Mouse (Mus musculus): Measurements from ENCODE around the gene Tcf7l2. TPM values are rescaled to one million over a fixed set of nuclear protein-coding genes. Genes with fewer than 3 reads are reported as not detected.

Tcf7l2 gene
- total and polyA plus RNA-seq, 3 experiments, result not detected

GRCm38 (mm10) chr19:55966066-55966465 is 224.4 kb downstream of the Tcf7l2 start:
- dilution Hi-C loops (cut with MboI; ENCODE audit: extremely low pct_ligation_motif_present, extremely low pct_unique_long_range_greater_than_20kb, low sequenced_read_pairs), result no loop called here

GRCm38 (mm10) chr19:55969929-55970531 is 228.4 kb downstream of the Tcf7l2 start:
- DNase-seq (ENCODE audit: extremely low read depth), result no peak
- in situ Hi-C loops (cut with MboI; ENCODE audit: low pct_ligation_motif_present, low pct_unique_long_range_greater_than_20kb, low sequenced_read_pairs), result no loop called here
- no peaks in the 10 kb centered on the region for H3K9me3 ChIP-seq (replicated peaks; ENCODE audit: low read length)
- H3K27ac ChIP-seq (ENCODE audit: insufficient read depth, low read depth), result no peak overlapping the region
- peaks cover 59% of the 10 kb centered on the region for H3K27me3 ChIP-seq (replicated peaks)
- no peaks in the 10 kb centered on the region for H3K4me1 ChIP-seq (ENCODE audit: control insufficient read depth in 1 of 2, insufficient read depth in 2 of 2)
- H3K36me3 ChIP-seq (replicated peaks in 1 of 2; ENCODE audit: control insufficient read depth in 1 of 2, insufficient read depth in 1 of 2, low read length in 1 of 2), result no peaks in the 10 kb centered on the region
- no peaks in the 10 kb centered on the region for H3K79me2 ChIP-seq (replicated peaks; ENCODE audit: control insufficient read depth, extremely low read depth, insufficient read depth, poor library complexity, severe bottlenecking)
- TF ChIP-seq JUN (IDR thresholded peaks at IDR 0.05; ENCODE audit: insufficient read depth, low read depth, low read length), result no peak
- TF ChIP-seq KAT2A (IDR thresholded peaks at IDR 0.05; ENCODE audit: insufficient replicate concordance, low read length), result no peak
- TF ChIP-seq BHLHE40 (IDR thresholded peaks at IDR 0.05; ENCODE audit: low read depth, low read length), result no peak
- no peak for TF ChIP-seq RCOR1 (conservative IDR thresholded peaks at IDR 0.05; ENCODE audit: low read depth, low read length)
- no peak for TF ChIP-seq MXI1 (IDR thresholded peaks at IDR 0.05; ENCODE audit: low read depth, low read length)
- TF ChIP-seq JUND (conservative IDR thresholded peaks at IDR 0.05; ENCODE audit: low read depth, low read length), result no peak
- no peak for TF ChIP-seq NELFE (IDR thresholded peaks at IDR 0.05; ENCODE audit: low read depth, low read length)
- no peak for TF ChIP-seq RAD21 (IDR thresholded peaks at IDR 0.05; ENCODE audit: low read depth, low read length)
- TF ChIP-seq SMC3 (IDR thresholded peaks at IDR 0.05; ENCODE audit: low read depth, low read length), result no peak
- no peak overlapping the region for H3K4me2 ChIP-seq (ENCODE audit: insufficient read depth, low read depth, poor library complexity, severe bottlenecking)
- dilution Hi-C loops (cut with MboI; ENCODE audit: extremely low pct_ligation_motif_present, extremely low pct_unique_long_range_greater_than_20kb, low sequenced_read_pairs), result no loop called here
- H3K4me3 ChIP-seq (replicated peaks in 1 of 3; ENCODE audit: low read depth in 2 of 3, low read length in 2 of 3, poor library complexity in 1 of 3), result no peak overlapping the region
- H3K9ac ChIP-seq (ENCODE audit: insufficient read depth, low read depth), result no peak overlapping the region

More at GRCm38 (mm10) chr19:55966066-55966465, 224.4 kb downstream of the Tcf7l2 start:
- H3K4me3 ChIP-seq (replicated peaks in 1 of 3; ENCODE audit: low read depth in 2 of 3, low read length in 2 of 3, poor library complexity in 1 of 3), result no peak overlapping the region
- no peak for DNase-seq (ENCODE audit: extremely low read depth)
- peaks cover 56% of the 10 kb centered on the region for H3K27me3 ChIP-seq (replicated peaks)
- no peaks in the 10 kb centered on the region for H3K79me2 ChIP-seq (replicated peaks; ENCODE audit: control insufficient read depth, extremely low read depth, insufficient read depth, poor library complexity, severe bottlenecking)
- no peaks in the 10 kb centered on the region for H3K36me3 ChIP-seq (replicated peaks in 1 of 2; ENCODE audit: control insufficient read depth in 1 of 2, insufficient read depth in 1 of 2, low read length in 1 of 2)
- TF ChIP-seq E2F4 (IDR thresholded peaks at IDR 0.05; ENCODE audit: insufficient replicate concordance, low read depth, low read length) (no peak), MYC (IDR thresholded peaks at IDR 0.05; ENCODE audit: low read depth, low read length) (no peak)
- no peak overlapping the region for H3K4me2 ChIP-seq (ENCODE audit: insufficient read depth, low read depth, poor library complexity, severe bottlenecking)
- in situ Hi-C loops (cut with MboI; ENCODE audit: low pct_ligation_motif_present, low pct_unique_long_range_greater_than_20kb, low sequenced_read_pairs), result no loop called here
- H3K4me1 ChIP-seq (ENCODE audit: control insufficient read depth in 1 of 2, insufficient read depth in 2 of 2), result no peaks in the 10 kb centered on the region
- H3K9me3 ChIP-seq (replicated peaks; ENCODE audit: low read length), result no peaks in the 10 kb centered on the region
- no peak overlapping the region for H3K9ac ChIP-seq (ENCODE audit: insufficient read depth, low read depth)
- no peak overlapping the region for H3K27ac ChIP-seq (ENCODE audit: insufficient read depth, low read depth)

GRCm38 (mm10) chr19:55976073-55976472 is 234.5 kb downstream of the Tcf7l2 start:
- dilution Hi-C loops (cut with MboI; ENCODE audit: extremely low pct_ligation_motif_present, extremely low pct_unique_long_range_greater_than_20kb, low sequenced_read_pairs), result no loop called here
- no peaks in the 10 kb centered on the region for H3K4me1 ChIP-seq (ENCODE audit: control insufficient read depth in 1 of 2, insufficient read depth in 2 of 2)
- peaks cover 23% of the 10 kb centered on the region for H3K27me3 ChIP-seq (replicated peaks)
- no peaks in the 10 kb centered on the region for H3K36me3 ChIP-seq (replicated peaks in 1 of 2; ENCODE audit: control insufficient read depth in 1 of 2, insufficient read depth in 1 of 2, low read length in 1 of 2)
- no peak overlapping the region for H3K4me3 ChIP-seq (replicated peaks in 1 of 3; ENCODE audit: low read depth in 2 of 3, low read length in 2 of 3, poor library complexity in 1 of 3)
- H3K79me2 ChIP-seq (replicated peaks; ENCODE audit: control insufficient read depth, extremely low read depth, insufficient read depth, poor library complexity, severe bottlenecking), result no peaks in the 10 kb centered on the region
- no peak overlapping the region for H3K4me2 ChIP-seq (ENCODE audit: insufficient read depth, low read depth, poor library complexity, severe bottlenecking)
- no peak overlapping the region for H3K27ac ChIP-seq (ENCODE audit: insufficient read depth, low read depth)
- DNase-seq (ENCODE audit: extremely low read depth), result no peak
- TF ChIP-seq RCOR1 (conservative IDR thresholded peaks at IDR 0.05; ENCODE audit: low read depth, low read length), result no peak
- no peak for TF ChIP-seq MAFK (IDR thresholded peaks at IDR 0.05; ENCODE audit: insufficient replicate concordance, low read length)
- TF ChIP-seq EP300 (IDR thresholded peaks at IDR 0.05; ENCODE audit: low read length), result no peak
- TF ChIP-seq JUND (conservative IDR thresholded peaks at IDR 0.05; ENCODE audit: low read depth, low read length), result no peak
- no peak for TF ChIP-seq CTCF (conservative IDR thresholded peaks at IDR 0.05 in 1 of 2, IDR thresholded peaks at IDR 0.05 in 1 of 2; ENCODE audit: low read depth in 2 of 2, low read length in 2 of 2)
- no peak for TF ChIP-seq ELF1 (IDR thresholded peaks at IDR 0.05; ENCODE audit: low read depth, low read length)
- TF ChIP-seq BHLHE40 (IDR thresholded peaks at IDR 0.05; ENCODE audit: low read depth, low read length), result no peak
- no peak for TF ChIP-seq NELFE (IDR thresholded peaks at IDR 0.05; ENCODE audit: low read depth, low read length)
- peaks cover 6% of the 10 kb centered on the region for H3K9me3 ChIP-seq (replicated peaks; ENCODE audit: low read length)
- in situ Hi-C loops (cut with MboI; ENCODE audit: low pct_ligation_motif_present, low pct_unique_long_range_greater_than_20kb, low sequenced_read_pairs), result no loop called here
- no peak overlapping the region for H3K9ac ChIP-seq (ENCODE audit: insufficient read depth, low read depth)

All from CH12.LX (cell line).